Mouse (Mus musculus) ES-E14 (cell line): ENCODE data around the gene Arglu1. TPM values are rescaled to one million over a fixed set of nuclear protein-coding genes. Genes with fewer than 3 reads are reported as not detected.

Experiments
- DNase-seq: peaks from one replicate; pipeline ENCODE4 v3.0.0-alpha.2; 2013; ENCODE audit warnings: low read depth, low spot score
- H3K27ac ChIP-seq: 2 replicates; pipeline ENCODE4 v1.5.1; 2012; ENCODE audit warnings: low read depth, mild to moderate bottlenecking, low read length, moderate library complexity, mixed read lengths; ENCODE audit not compliant: poor library complexity, insufficient read depth, severe bottlenecking
- H3K36me3 ChIP-seq: 2 replicates; pipeline ENCODE4 v1.6.1; 2012; ENCODE audit warnings: mild to moderate bottlenecking, low read length, moderate library complexity, mixed read lengths; ENCODE audit not compliant: control insufficient read depth, poor library complexity, insufficient read depth, severe bottlenecking
- H3K4me1 ChIP-seq, 2 experiments: fragments of 150-350 bp in 1 of 2; sonication (generic) in 1 of 2; 2 replicates each; pipeline ENCODE4 v1.6.1; 2012; ENCODE audit warnings: low read length in 2 of 2, mild to moderate bottlenecking in 1 of 2, mixed read lengths in 1 of 2; ENCODE audit not compliant: control insufficient read depth in 2 of 2, insufficient read depth in 2 of 2, poor library complexity in 1 of 2
- H3K4me3 ChIP-seq, 2 experiments: fragments of 150-350 bp in 1 of 2; sonication (generic) in 1 of 2; 2 replicates each; pipeline ENCODE4 v1.5.1; 2012; ENCODE audit warnings: low read length in 2 of 2, low read depth in 1 of 2, mild to moderate bottlenecking in 1 of 2, mixed read lengths in 1 of 2; ENCODE audit not compliant: insufficient read depth in 1 of 2, poor library complexity in 1 of 2, severe bottlenecking in 1 of 2
- H3K9ac ChIP-seq: 2 replicates; pipeline ENCODE4 v1.6.1; 2012; ENCODE audit warnings: low read depth, mild to moderate bottlenecking, low read length, mixed read lengths; ENCODE audit not compliant: poor library complexity, insufficient read depth, severe bottlenecking
- H3K9me3 ChIP-seq: fragments of 150-350 bp; sonication (generic); 2 replicates; pipeline ENCODE4 v1.6.1; 2012; ENCODE audit warnings: low read depth, mild to moderate bottlenecking, low read length; ENCODE audit not compliant: control insufficient read depth, insufficient read depth
- CHD2 ChIP-seq: IDR thresholded peaks from 2 replicates; pipeline ENCODE4 v1.6.1; 2014; ENCODE audit warnings: mild to moderate bottlenecking, low read depth, low read length, inconsistent platforms
- HCFC1 ChIP-seq: IDR thresholded peaks from 2 replicates; pipeline ENCODE4 v1.6.1; 2012; ENCODE audit warnings: low read length, inconsistent platforms, borderline replicate concordance; ENCODE audit not compliant: insufficient read depth
- MAFK ChIP-seq: IDR thresholded peaks from 2 replicates; pipeline ENCODE4 v1.6.1; 2014; ENCODE audit warnings: mild to moderate bottlenecking, low read depth, low read length, inconsistent platforms; ENCODE audit not compliant: insufficient read depth
- ZC3H11A ChIP-seq: IDR thresholded peaks from 2 replicates; pipeline ENCODE4 v1.6.1; 2012; ENCODE audit warnings: low read depth, mild to moderate bottlenecking, inconsistent platforms, low read length, borderline replicate concordance
- ZNF384 ChIP-seq: IDR thresholded peaks from 2 replicates; pipeline ENCODE4 v1.6.1; 2012; ENCODE audit warnings: low read depth, low read length, inconsistent platforms
- in situ Hi-C, 2 experiments: fragments of 600-800 bp; cut with MboI; formaldehyde crosslinking; loops; one replicate each; pipeline ENCODE4 v1.15.1; 2025; ENCODE audit warnings: low sequenced_read_pairs in 2 of 2, inconsistent platforms in 1 of 2; ENCODE audit not compliant: unreplicated experiment in 2 of 2
- total RNA-seq: library from RNA; depleted of rRNA; stranded (reverse); fragments of 300-350 nt; gene quantifications from 2 replicates; pipeline ENCODE4 v1.2.3, GENCODE M21; 2012

Arglu1 gene
- total RNA-seq, 1 experiment = 75.9 TPM

DNA sequence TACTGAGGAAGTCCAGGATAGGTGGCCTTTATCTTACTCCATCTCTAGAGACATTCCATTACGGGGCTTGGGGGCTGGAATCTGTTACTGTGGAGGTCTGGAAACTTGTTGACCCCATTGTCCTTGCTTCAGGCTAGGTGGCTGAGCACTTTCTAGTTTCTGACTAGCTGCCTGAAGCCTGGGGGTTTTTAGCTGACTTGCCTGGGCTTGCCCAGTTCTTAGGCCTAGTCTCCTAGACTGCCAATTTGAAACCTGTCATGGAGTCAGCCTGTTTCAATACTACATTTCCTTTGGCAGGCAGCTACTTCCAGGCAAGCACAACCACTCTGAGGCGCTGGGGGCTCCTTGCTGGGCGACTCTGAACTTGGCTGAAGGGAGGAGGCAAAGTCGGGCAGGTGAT lies 9.9 kb upstream of the Arglu1 start:
- Histone ChIP-seq H3K4me1 (peaks cover 0 to 5% of the 10 kb centered on the region in 2 experiments; a peak in 1 of 4 replicates), H3K36me3 (no peaks in the 10 kb centered on the region), H3K9me3 (no peaks in the 10 kb centered on the region), H3K9ac (peak overlapping the region; percentile 50; the same call in 1 of the 2 replicates), H3K27ac (peak overlapping the region; percentile 50; the same call in 1 of the 2 replicates), H3K4me3 (no peak overlapping the region)
- in situ Hi-C loops = no loop called here
- no peak for TF ChIP-seq HCFC1
- no peak for TF ChIP-seq ZC3H11A
- TF ChIP-seq ZNF384 = no peak
- TF ChIP-seq MAFK = no peak
- no peak for TF ChIP-seq CHD2
- no peak for DNase-seq

- peak overlapping the region; percentile 98 for H3K9ac ChIP-seq
- DNase-seq = no peak
- H3K4me1 ChIP-seq = peaks cover 0 to 4% of the 10 kb centered on the region in 2 experiments; a peak in 1 of 4 replicates
- peak overlapping the region; percentile 96 for H3K27ac ChIP-seq
- no peaks in the 10 kb centered on the region for H3K36me3 ChIP-seq
- no peak for TF ChIP-seq HCFC1
- no peak for TF ChIP-seq MAFK
- no peak for TF ChIP-seq CHD2
- TF ChIP-seq ZC3H11A = no peak
- TF ChIP-seq ZNF384 = no peak
- no peaks in the 10 kb centered on the region for H3K9me3 ChIP-seq
- in situ Hi-C loops = no loop called here
- peak overlapping the region; percentile 91 to 94 for H3K4me3 ChIP-seq
Observed at GRCm38 (mm10) chr8:8689454-8690145, 721 bp downstream of the Arglu1 start.

GRCm38 (mm10) chr8:8688823-8689453 lies 1.4 kb downstream of the Arglu1 start:
- Histone ChIP-seq H3K9ac (peak overlapping the region; percentile 98; the same call in 1 of the 2 replicates), H3K36me3 (no peaks in the 10 kb centered on the region), H3K27ac (no peak overlapping the region; the same call in 1 of the 2 replicates), H3K4me1 (peaks cover 0 to 4% of the 10 kb centered on the region in 2 experiments; a peak in 1 of 4 replicates), H3K4me3 (peak overlapping the region; percentile 91 to 94), H3K9me3 (no peaks in the 10 kb centered on the region)
- TF ChIP-seq HCFC1 (no peak), ZC3H11A (no peak)
- in situ Hi-C loops = no loop called here
- no peak for DNase-seq

DNA sequence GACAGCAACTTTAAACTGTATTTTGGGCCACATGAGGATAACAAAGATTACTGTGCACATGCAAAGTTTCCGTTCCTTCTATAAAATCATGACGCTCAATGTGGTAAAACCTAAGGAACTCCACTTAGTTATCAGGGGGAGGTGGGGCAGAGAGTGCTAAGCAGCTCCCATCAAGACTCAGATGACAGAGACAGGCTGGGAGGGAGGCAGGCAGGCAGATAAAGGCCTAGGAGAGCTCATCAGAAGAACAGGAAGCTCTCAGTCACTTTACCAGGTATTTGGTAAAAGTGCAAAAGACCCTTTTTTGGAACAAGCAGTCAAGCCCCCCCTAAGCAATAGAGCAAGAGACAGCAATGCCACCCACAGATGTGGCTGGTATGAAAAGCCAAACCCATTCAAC lies 4.8 kb downstream of the Arglu1 start:
- no peak for DNase-seq
- Histone ChIP-seq H3K9ac (no peak overlapping the region), H3K36me3 (peaks cover 16% of the 10 kb centered on the region), H3K27ac (no peak overlapping the region), H3K4me3 (no peak overlapping the region), H3K9me3 (no peaks in the 10 kb centered on the region), H3K4me1 (peaks cover 0 to 2% of the 10 kb centered on the region in 2 experiments; a peak in 1 of 4 replicates)
- in situ Hi-C loops = no loop called here
- TF ChIP-seq ZC3H11A (no peak), ZNF384 (no peak), HCFC1 (no peak), CHD2 (no peak), MAFK (no peak)
